Mouse (Mus musculus): ENCODE data around the gene Hist1h2ag. TPM values are rescaled to one million over a fixed set of nuclear protein-coding genes. Genes with fewer than 3 reads are reported as not detected.

Hist1h2ag gene
- polyA plus RNA-seq, 1 experiment from 2014 or later, result 76.5 TPM

DNA sequence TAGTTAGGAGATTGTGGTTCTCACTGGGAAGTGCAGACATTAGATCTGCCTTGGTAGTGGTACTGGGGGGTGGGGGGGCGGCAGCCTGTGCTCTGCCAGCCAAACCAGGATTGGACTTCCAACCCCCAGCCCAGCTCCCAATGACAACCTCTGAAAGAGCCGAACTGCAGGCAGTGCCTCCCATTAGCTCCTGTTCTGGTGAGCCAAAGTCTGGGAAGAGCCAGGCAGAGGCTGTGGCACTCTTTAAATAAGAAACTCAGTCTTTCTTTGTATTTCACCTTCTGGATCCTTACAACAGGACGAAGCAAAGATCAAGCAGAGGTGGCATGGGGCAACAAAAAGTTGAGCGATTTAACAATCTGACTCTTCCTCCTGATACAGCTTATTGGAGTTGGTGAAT is 43.6 kb downstream of the Hist1h2ag start:
- 35% methylated on average over 4 of the region's 4 CpGs for WGBS
- H3K4me2 ChIP-seq (replicated peaks), result no peak overlapping the region
- H3K36me3 ChIP-seq, result no peaks in the 10 kb centered on the region
- H3K27me3 ChIP-seq, result peaks cover 97% of the 10 kb centered on the region
- no peak overlapping the region for H3K9ac ChIP-seq
- H3K4me3 ChIP-seq, result no peak overlapping the region
- peaks cover 8% of the 10 kb centered on the region for H3K4me1 ChIP-seq
- H3K9me3 ChIP-seq, result no peaks in the 10 kb centered on the region
- no peak for ATAC-seq (ENCODE audit: low FRiP score, low read depth)
- H3K27ac ChIP-seq, result no peak overlapping the region

DNA sequence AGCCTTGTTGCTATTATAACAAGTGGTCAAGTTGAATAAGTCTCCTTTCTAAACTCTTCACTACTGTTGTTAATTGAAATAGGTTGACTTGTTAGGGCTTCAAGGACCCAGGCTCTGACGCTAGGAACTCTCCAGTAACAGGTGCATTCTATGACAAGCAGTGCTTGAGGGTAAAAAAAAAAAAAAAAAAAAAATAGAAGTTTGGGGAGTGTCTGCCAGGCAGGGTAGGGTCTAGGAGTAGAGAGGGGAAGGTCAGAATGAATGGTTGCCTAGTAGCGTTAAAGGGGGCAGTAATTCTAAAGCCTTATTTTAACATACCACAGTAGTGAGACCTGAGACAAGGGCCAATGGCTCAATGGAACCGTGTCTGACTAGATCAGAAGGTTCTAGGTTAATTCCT is 44.3 kb downstream of the Hist1h2ag start:
- Histone ChIP-seq H3K4me2 (replicated peaks) (no peak overlapping the region), H3K9me3 (no peaks in the 10 kb centered on the region), H3K36me3 (no peaks in the 10 kb centered on the region), H3K27ac (no peak overlapping the region), H3K4me1 (peaks cover 8% of the 10 kb centered on the region), H3K9ac (no peak overlapping the region), H3K27me3 (peaks cover 94% of the 10 kb centered on the region), H3K4me3 (no peak overlapping the region)
- WGBS, result 17% methylated on average over 3 of the region's 3 CpGs
- no peak for ATAC-seq (ENCODE audit: low FRiP score, low read depth)

DNA sequence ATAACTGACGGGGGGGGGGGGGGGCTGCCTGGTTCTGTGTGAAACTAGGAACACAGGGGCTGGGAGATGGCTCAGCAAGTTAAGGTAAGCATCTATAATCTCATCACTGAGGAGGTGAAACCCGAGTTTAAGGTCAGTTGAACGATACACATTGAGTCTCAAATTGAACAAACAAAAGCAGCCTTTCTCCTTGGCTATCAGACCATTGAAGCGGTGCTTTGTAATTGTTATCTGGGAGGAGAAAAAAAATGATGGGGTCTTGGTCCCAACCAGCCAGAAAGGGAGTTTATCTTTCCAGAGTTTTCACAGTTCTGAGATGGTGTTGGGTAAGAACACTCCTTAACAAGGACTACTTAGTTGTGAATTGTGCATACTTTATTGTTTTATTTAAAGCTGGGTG is 44.9 kb downstream of the Hist1h2ag start:
- Histone ChIP-seq H3K4me2 (replicated peaks) (no peak overlapping the region), H3K27me3 (peaks cover 91% of the 10 kb centered on the region), H3K36me3 (no peaks in the 10 kb centered on the region), H3K4me3 (no peak overlapping the region), H3K9ac (no peak overlapping the region), H3K27ac (no peak overlapping the region), H3K9me3 (no peaks in the 10 kb centered on the region), H3K4me1 (peaks cover 8% of the 10 kb centered on the region)
- 9% methylated on average over 4 of the region's 4 CpGs for WGBS
- no peak for ATAC-seq (ENCODE audit: low FRiP score, low read depth)

DNA sequence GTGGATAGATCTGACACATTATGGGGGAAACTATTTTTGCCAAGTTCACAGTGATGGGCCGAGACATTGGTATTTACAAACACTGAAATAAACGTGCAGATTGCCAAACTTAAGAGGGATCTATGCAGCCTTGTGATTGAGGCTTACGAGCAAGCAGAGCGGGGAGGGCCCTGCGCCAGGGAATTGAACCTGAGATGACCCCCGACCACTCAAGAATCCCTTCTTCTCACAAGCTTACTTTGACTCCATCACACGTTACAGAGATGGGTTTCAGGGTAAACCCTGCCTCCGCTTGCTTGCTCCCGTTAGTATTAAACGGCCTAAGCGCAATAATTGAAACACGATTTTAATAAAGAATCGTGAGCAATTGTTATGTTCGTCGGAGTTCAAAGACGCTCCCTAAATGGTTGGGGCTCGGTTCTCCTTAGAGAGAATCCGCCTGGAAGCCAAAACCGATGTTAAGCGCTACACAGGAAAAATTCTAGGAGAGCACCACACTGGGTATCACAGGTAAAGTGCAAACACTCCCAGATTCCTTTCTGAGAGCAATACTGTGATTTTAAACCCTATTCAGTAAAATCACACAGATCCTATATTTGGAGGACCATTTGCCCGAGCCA is 45.4 kb downstream of the Hist1h2ag start:
- no peak overlapping the region for H3K27ac ChIP-seq
- H3K9me3 ChIP-seq, result no peaks in the 10 kb centered on the region
- H3K27me3 ChIP-seq, result peaks cover 89% of the 10 kb centered on the region
- H3K9ac ChIP-seq, result no peak overlapping the region
- no peaks in the 10 kb centered on the region for H3K36me3 ChIP-seq
- H3K4me2 ChIP-seq (replicated peaks), result peak overlapping the region; percentile 52
- no peak for ATAC-seq (ENCODE audit: low FRiP score, low read depth)
- H3K4me1 ChIP-seq, result peaks cover 8% of the 10 kb centered on the region
- peak overlapping the region; percentile 24 for H3K4me3 ChIP-seq
- 1% methylated on average over 21 of the region's 21 CpGs for WGBS

DNA sequence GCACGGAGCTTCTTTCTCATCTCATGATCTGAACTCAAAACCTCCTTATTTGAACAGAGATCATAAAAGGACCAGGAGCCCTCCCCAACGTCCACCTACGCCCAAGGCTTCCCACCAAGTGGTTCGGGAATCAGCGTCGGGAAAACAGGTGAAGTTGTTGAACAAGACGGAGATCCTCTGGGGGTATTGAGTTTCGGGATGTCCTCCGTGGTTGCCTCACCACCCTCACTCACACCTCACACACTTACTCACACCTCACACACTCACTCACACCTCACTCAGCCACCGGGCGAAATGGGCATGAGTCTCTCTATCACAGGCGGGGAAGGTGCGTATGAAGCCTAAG is 45.9 kb downstream of the Hist1h2ag start:
- H3K27ac ChIP-seq, result no peak overlapping the region
- WGBS, result 1% methylated on average over 13 of the region's 13 CpGs
- H3K4me1 ChIP-seq, result peaks cover 8% of the 10 kb centered on the region
- H3K4me2 ChIP-seq (replicated peaks), result peak overlapping the region; percentile 52
- H3K4me3 ChIP-seq, result peak overlapping the region; percentile 24
- H3K36me3 ChIP-seq, result no peaks in the 10 kb centered on the region
- H3K9me3 ChIP-seq, result no peaks in the 10 kb centered on the region
- H3K27me3 ChIP-seq, result peaks cover 84% of the 10 kb centered on the region
- ATAC-seq (ENCODE audit: low FRiP score, low read depth), result no peak
- H3K9ac ChIP-seq, result no peak overlapping the region

DNA sequence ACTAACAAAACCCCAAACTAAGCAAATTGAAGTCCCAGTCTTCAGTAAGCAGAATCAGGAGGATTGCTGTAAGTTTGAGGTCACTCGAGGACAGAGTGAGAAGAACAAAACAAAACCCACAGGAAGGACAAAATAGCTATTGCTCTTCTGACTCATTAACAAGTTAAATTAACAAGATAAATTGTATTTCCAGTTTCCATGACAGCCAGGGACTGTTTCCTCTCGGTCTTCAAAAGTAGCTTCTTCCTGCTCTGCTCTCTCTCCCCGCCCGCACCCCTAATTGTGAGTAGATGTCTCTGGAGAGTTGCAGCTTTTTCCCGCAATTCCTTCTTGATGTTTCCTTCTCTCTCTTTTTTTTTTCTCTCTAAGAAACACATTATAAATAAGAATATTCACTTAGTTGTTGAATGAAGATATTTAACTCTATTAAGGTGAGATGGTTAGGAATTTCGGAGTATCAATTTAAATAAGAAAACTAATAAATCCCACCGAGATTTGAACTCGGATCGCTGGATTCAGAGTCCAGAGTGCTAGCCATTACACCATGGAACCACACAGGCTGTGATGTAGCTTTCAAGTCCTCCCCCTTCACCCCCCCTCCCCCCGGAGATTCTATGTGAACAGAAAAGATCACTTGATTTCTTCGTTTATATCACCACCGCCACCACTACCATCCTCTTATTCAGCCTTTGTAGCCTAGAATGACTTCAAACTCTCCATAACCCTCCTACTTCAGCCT is 46.5 kb downstream of the Hist1h2ag start:
- Histone ChIP-seq H3K4me1 (peaks cover 8% of the 10 kb centered on the region), H3K4me3 (peak overlapping the region; percentile 35), H3K27me3 (peaks cover 82% of the 10 kb centered on the region), H3K9me3 (no peaks in the 10 kb centered on the region), H3K9ac (no peak overlapping the region), H3K36me3 (no peaks in the 10 kb centered on the region), H3K27ac (no peak overlapping the region), H3K4me2 (replicated peaks) (peak overlapping the region; percentile 57)
- no peak for ATAC-seq (ENCODE audit: low FRiP score, low read depth)
- WGBS, result 2% methylated on average over 12 of the region's 12 CpGs

DNA sequence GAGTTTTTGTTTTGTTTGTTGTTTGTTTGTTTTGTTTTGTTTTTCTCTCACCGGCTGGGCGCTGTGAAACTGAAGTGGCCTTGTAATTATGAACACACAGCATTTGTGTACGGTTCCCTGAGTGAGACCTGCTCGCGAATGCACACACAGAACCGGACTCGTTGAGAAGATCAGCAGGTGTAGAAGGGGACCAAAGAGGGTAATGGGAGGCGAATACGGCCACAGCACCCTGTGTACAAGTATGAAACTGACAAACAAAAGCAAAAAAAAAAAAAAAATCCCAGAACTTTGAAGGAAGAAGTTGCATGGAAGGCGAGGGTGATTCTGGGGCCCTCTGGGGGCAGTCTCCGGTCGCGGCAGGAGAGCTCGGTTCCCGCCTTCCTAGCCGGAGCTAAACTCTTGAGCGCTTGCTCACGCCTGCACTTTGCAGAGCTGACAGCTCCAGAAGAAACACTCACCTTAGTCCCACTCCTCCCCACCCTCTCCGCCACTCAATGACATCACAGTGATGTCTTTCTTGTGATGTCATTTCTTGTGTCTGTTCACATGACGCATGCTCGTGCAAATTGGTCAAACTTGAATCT is 47.3 kb downstream of the Hist1h2ag start:
- Histone ChIP-seq H3K4me3 (peak overlapping the region; percentile 35), H3K9me3 (peaks cover 2% of the 10 kb centered on the region; the same call in 1 of the 2 replicates), H3K27ac (no peak overlapping the region), H3K36me3 (no peaks in the 10 kb centered on the region), H3K4me1 (peaks cover 8% of the 10 kb centered on the region), H3K9ac (no peak overlapping the region), H3K27me3 (peaks cover 74% of the 10 kb centered on the region), H3K4me2 (replicated peaks) (peak overlapping the region; percentile 57)
- under 1% methylated on average over 20 of the region's 21 CpGs for WGBS
- no peak; the same call in 1 of the 2 replicates for ATAC-seq (ENCODE audit: low FRiP score, low read depth)

DNA sequence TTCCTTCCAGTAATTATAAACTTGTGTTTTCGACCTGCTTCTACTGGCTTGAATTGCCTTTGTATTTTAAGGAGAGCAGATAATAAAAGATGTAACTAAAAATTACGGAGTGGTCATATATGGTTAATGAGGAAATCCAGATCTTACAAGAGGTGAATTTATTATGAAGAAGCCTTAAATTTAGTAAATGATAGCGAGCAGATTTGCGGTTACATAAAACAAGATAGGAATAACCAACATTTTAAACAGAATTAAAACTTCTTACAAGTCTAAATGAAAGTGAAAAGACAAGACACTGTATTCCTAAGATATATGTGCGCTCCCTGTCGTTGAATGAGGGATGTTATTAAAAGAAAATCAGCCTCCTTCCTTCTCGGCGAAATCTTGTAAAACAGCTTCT is 47.8 kb downstream of the Hist1h2ag start:
- H3K4me3 ChIP-seq, result peak overlapping the region; percentile 35
- H3K9me3 ChIP-seq, result peaks cover 2% of the 10 kb centered on the region; the same call in 1 of the 2 replicates
- peak overlapping the region; percentile 57 for H3K4me2 ChIP-seq (replicated peaks)
- peaks cover 8% of the 10 kb centered on the region for H3K4me1 ChIP-seq
- H3K36me3 ChIP-seq, result no peaks in the 10 kb centered on the region
- H3K9ac ChIP-seq, result no peak overlapping the region
- 3% methylated on average over 8 of the region's 8 CpGs for WGBS
- no peak overlapping the region for H3K27ac ChIP-seq
- ATAC-seq (ENCODE audit: low FRiP score, low read depth), result no peak
- peaks cover 69% of the 10 kb centered on the region for H3K27me3 ChIP-seq

DNA sequence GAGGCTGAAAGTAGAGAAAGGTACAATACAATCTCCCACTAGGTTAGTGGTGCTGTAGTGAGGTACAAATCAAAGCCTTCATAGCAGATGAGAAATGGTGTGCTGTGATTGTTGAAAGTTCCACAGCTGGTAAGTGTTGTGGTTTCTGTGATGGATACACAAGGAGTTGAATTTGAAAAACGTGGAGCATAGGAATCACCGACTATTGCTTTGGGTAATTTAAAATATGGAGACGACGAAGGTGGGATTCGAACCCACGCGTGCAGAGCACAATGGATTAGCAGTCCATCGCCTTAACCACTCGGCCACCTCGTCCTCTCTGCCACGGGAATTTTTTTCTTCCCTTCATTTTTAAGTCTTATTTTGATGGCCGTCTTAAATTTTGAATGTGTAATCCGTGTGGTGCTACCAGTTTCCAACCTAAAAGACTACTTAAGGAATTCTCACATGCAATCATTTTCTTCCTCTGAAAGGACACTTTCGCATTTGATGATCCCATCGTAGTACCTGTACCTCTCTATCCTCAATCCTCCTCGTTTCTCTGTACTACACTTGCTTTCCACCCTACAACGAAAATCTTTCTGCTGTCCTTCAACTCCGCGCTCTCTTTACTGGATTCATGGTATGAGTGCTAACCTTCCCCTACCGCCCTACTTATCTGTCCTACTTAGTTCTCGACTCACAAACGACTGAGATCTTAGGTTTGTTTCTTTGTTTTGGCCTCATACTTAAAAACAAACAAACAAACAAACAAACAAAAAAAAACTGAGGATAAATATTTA is 48.6 kb downstream of the Hist1h2ag start:
- Histone ChIP-seq H3K4me3 (no peak overlapping the region), H3K36me3 (no peaks in the 10 kb centered on the region), H3K9ac (no peak overlapping the region), H3K27ac (no peak overlapping the region), H3K9me3 (peaks cover 2% of the 10 kb centered on the region; the same call in 1 of the 2 replicates), H3K4me1 (peaks cover 8% of the 10 kb centered on the region), H3K27me3 (peaks cover 61% of the 10 kb centered on the region), H3K4me2 (replicated peaks) (peak overlapping the region; percentile 31)
- WGBS, result 1% methylated on average over 22 of the region's 22 CpGs
- ATAC-seq (ENCODE audit: low FRiP score, low read depth), result no peak

DNA sequence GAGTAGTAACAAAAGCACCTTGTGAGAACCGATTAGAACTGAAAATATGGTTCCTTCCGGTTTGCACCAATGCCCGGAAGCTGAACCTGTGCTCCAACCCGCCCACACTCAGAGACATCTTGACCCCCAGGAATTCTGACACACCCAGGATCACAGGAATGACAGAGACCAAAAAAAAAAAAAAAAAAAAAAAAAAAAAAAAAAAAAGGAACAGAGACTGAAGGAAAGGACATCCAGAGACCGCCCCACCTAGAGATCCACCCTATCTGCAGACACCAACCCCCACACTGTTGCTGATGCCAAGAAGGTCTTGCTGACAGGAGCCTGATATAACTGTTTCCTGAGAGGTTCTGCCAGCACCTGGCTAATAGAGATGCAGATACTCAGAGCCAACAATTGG is 50.2 kb downstream of the Hist1h2ag start:
- ATAC-seq (ENCODE audit: low FRiP score, low read depth), result no peak
- no peak overlapping the region for H3K4me2 ChIP-seq (replicated peaks)

More for the DNA sequence above, 50.2 kb downstream of the Hist1h2ag start:
- Histone ChIP-seq H3K4me1 (peaks cover 8% of the 10 kb centered on the region), H3K4me3 (no peak overlapping the region), H3K9ac (no peak overlapping the region), H3K27ac (no peak overlapping the region), H3K9me3 (peaks cover 2% of the 10 kb centered on the region; the same call in 1 of the 2 replicates), H3K27me3 (peaks cover 47% of the 10 kb centered on the region), H3K36me3 (no peaks in the 10 kb centered on the region)
- 83% methylated on average over 5 of the region's 5 CpGs for WGBS

Measured in limb, embryonic 13.5 days (tissue).